Comparison of ENCODE assay signal across 22 mouse cellular contexts in the genomic region with DNA sequence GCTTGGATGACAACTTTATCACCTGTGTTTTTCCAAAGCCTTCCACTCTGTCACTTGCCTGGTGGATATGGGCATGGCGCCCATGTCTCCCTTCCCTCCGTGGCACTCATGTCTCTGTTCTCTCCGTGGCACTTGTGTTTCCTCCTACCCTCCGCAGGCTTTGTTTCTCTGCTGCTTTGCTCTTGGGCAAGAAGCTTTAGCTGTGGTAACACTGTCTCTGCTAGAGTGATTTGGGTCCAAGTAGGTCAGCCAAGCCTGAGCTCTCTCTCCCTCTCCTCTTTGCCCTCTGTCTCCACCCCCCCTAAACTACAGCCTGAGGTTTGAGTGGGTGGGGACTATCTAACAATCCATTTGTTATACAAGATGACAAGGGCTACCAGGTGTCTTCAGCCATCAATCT.
DNase-seq lines count a peak whose midpoint lies in the region; ATAC-seq and TF ChIP-seq lines count a peak whose summit lies in the region.
"Had no signal": no experiment of that assay in that cellular context is flagged by ENCODE, and none has a peak within 500 bp of the region (broad histone marks: within the 10 kb centered on the region; RNA-seq: fewer than 3 reads in every experiment).

No protein-coding gene starts in this region.

- H3K4me3 ChIP-seq in hindbrain, postnatal 0 days (ENCODE audit: low read length): no peak overlapping the region
- H3K4me3 ChIP-seq in hindbrain, embryonic 12.5 days: no peak overlapping the region
- H3K4me3 ChIP-seq: embryonic facial prominence, embryonic 15.5 days; forebrain, embryonic 10.5 days; heart, embryonic 10.5 days; midbrain, embryonic 10.5 days; stomach, embryonic 15.5 days had no signal

- no peak overlapping the region for H3K9ac ChIP-seq in hindbrain, postnatal 0 days (replicated peaks; ENCODE audit: low read length)
- no peak overlapping the region for H3K9ac ChIP-seq in hindbrain, embryonic 12.5 days
- H3K9ac ChIP-seq: embryonic facial prominence, embryonic 15.5 days; hindbrain, embryonic 14.5 days; liver, postnatal 0 days; stomach, embryonic 15.5 days had no signal

- H3K27ac ChIP-seq in hindbrain, postnatal 0 days: peak overlapping the region; percentile 45
- H3K27ac ChIP-seq in hindbrain, embryonic 12.5 days: no peak overlapping the region
- H3K27ac ChIP-seq: embryonic facial prominence, embryonic 15.5 days; stomach, embryonic 15.5 days had no signal

- H3K4me1 ChIP-seq in hindbrain, postnatal 0 days (ENCODE audit: insufficient read depth, low read length): peaks cover 33% of the 10 kb centered on the region
- H3K4me1 ChIP-seq in hindbrain, embryonic 12.5 days: peaks cover 29% of the 10 kb centered on the region

- no peaks in the 10 kb centered on the region for H3K27me3 ChIP-seq in hindbrain, postnatal 0 days (ENCODE audit: insufficient read depth, low read length)
- H3K27me3 ChIP-seq in hindbrain, embryonic 12.5 days: no peaks in the 10 kb centered on the region
- H3K27me3 ChIP-seq: embryonic facial prominence, embryonic 15.5 days; stomach, embryonic 15.5 days had no signal

- no peak overlapping the region for H3K4me2 ChIP-seq in hindbrain, postnatal 0 days (ENCODE audit: low read depth, low read length)
- H3K4me2 ChIP-seq in hindbrain, embryonic 12.5 days (replicated peaks): no peak overlapping the region
- H3K4me2 ChIP-seq: embryonic facial prominence, embryonic 15.5 days; hindbrain, embryonic 14.5 days; stomach, embryonic 15.5 days had no signal

- no peaks in the 10 kb centered on the region for H3K9me3 ChIP-seq in hindbrain, postnatal 0 days (ENCODE audit: low read length)
- no peaks in the 10 kb centered on the region for H3K9me3 ChIP-seq in hindbrain, embryonic 12.5 days (replicated peaks)
- H3K9me3 ChIP-seq: embryonic facial prominence, embryonic 15.5 days; forebrain, embryonic 10.5 days; heart, embryonic 10.5 days; midbrain, embryonic 10.5 days; stomach, embryonic 15.5 days had no signal

- 54% methylated on average over 4 of the region's 4 CpGs for WGBS in hindbrain, postnatal 0 days
- WGBS in hindbrain, embryonic 12.5 days: 85% methylated on average over 4 of the region's 4 CpGs

- H3K36me3 ChIP-seq in hindbrain, postnatal 0 days (ENCODE audit: insufficient read depth, low read length): no peaks in the 10 kb centered on the region
- H3K36me3 ChIP-seq in hindbrain, embryonic 12.5 days: no peaks in the 10 kb centered on the region
- H3K36me3 ChIP-seq: embryonic facial prominence, embryonic 15.5 days; forebrain, embryonic 10.5 days; G1E; heart, embryonic 10.5 days; midbrain, embryonic 10.5 days; stomach, embryonic 15.5 days had no signal

- DNase-seq in hindbrain, postnatal 0 days (ENCODE audit: low spot score): no peak
- peak; percentile 52 for DNase-seq in Muller cell, postnatal 12 days (ENCODE audit: inconsistent ontology term)
- peak; percentile 57 for DNase-seq in brain, adult 2 months (ENCODE audit: low read depth, low spot score)
- no peak for DNase-seq in lung, postnatal 14 days
- no peak for DNase-seq in kidney, adult 8-10 months
- DNase-seq: gastrocnemius, postnatal 14 days; heart, postnatal 10 days; kidney, postnatal 14 days; liver; liver, postnatal 0 days; spleen, adult 18-20 months; thymus, postnatal 4 days had no signal

- TF ChIP-seq CTCF in hindbrain, postnatal 0 days (IDR thresholded peaks at IDR 0.05; ENCODE audit: low read depth): no peak

- ATAC-seq in hindbrain, postnatal 0 days: no peak
- ATAC-seq in hindbrain, embryonic 12.5 days (ENCODE audit: low FRiP score): no peak
- peak; percentile 19 for ATAC-seq in megakaryocyte, adult 5-6 weeks (ENCODE audit: poor library complexity, severe bottlenecking)
- ATAC-seq: intestine, postnatal 0 days; liver, postnatal 0 days had no signal

Comparison
In these comparisons a context has a peak if more than half of its experiments do, and no peak if none do; other contexts are left out.
1. DNase-seq: peak in Muller cell, postnatal 12 days (single experiment) and brain, adult 2 months (single experiment); none in hindbrain, postnatal 0 days (single experiment), lung, postnatal 14 days (single experiment) and kidney, adult 8-10 months (0 of 2).